Mouse (Mus musculus): ENCODE measurements at regions not wholly inside any gene's neighbourhood (a gene's known extent, or its start where the extent isn't known, plus 50 kb on each side); places are given as distances from the start of the nearest gene placed in this dataset.

- peaks cover 4% of the 10 kb centered on the region; the same call in 1 of the 2 replicates for H3K27me3 ChIP-seq (ENCODE audit: control insufficient read depth, insufficient read depth, low read length)
- WGBS: 4% methylated on average over 13 of the region's 13 CpGs
- H3K4me1 ChIP-seq (ENCODE audit: control insufficient read depth, insufficient read depth, insufficient read length): no peaks in the 10 kb centered on the region
- no peak overlapping the region for H3K27ac ChIP-seq (ENCODE audit: insufficient read depth, low read length)
- TF ChIP-seq CTCF (IDR thresholded peaks at IDR 0.05; ENCODE audit: extremely low read depth, insufficient read depth, insufficient read length, insufficient replicate concordance) (no peak), POLR2A (IDR thresholded peaks at IDR 0.05; ENCODE audit: low read depth, low read length) (no peak)
- H3K4me3 ChIP-seq (ENCODE audit: extremely low read depth, insufficient read depth, insufficient read length): no peak overlapping the region
- no peak for DNase-seq (ENCODE audit: low read depth in 1 of 2, low spot score in 2 of 2)
- H3K36me3 ChIP-seq (ENCODE audit: control insufficient read depth, insufficient read depth, low read length): no peaks in the 10 kb centered on the region
These were observed 147.6 kb upstream of the Zc3h12a start for GRCm38 (mm10) chr4:125275259-125275658.

DNA sequence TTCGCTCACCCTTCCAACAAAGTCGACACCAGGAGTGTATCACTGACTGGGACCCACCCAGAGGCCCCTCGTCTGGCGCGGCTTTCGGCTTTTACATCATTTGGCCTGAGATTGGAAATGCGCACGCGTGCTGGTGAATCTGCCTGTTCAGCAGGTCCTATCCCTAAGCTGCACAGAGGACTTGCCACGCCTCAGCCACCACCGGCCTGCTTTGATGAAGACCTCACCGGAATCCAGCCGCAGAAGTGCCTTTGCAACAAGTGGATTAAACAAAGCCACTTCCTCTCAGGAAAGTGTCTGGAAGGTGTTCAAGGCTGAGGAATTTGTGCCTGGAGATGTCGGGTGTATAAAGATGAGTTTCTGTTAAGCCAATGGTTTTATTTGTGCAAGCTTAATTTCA, 143.3 kb upstream of the Zc3h12a start:
- WGBS: 86% methylated on average over 14 of the region's 14 CpGs
- TF ChIP-seq CTCF (IDR thresholded peaks at IDR 0.05; ENCODE audit: extremely low read depth, insufficient read depth, insufficient read length, insufficient replicate concordance) (no peak), POLR2A (IDR thresholded peaks at IDR 0.05; ENCODE audit: low read depth, low read length) (no peak)
- peaks cover 2% of the 10 kb centered on the region; the same call in 1 of the 2 replicates for H3K4me1 ChIP-seq (ENCODE audit: control insufficient read depth, insufficient read depth, insufficient read length)

DNA sequence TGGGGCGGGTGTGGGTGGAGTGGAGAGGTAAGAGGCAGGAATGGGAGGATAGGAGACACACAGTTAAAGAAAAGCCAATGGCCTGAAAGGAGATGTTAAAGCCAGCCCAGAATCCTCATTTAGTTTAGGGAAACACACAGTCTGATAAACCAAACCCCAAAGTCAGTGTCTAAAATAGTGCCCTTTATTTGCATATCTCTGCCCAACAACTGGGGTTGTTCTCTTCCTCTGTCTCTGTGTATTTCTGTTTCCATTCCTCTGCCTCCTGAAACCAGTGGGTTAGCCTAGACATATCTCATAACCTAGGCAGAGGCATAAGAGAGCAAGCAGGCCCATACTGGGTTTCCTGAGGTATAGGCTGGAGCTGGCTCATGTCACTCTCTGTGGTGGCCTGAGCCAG, 138.6 kb upstream of the Zc3h12a start:
- WGBS: 54% methylated on average over 1 of the region's 1 CpGs
- H3K4me3 ChIP-seq (ENCODE audit: extremely low read depth, insufficient read depth, insufficient read length): no peak overlapping the region

More for the DNA sequence above, 143.3 kb upstream of the Zc3h12a start:
- Histone ChIP-seq H3K36me3 (ENCODE audit: control insufficient read depth, insufficient read depth, low read length) (no peaks in the 10 kb centered on the region), H3K4me3 (ENCODE audit: extremely low read depth, insufficient read depth, insufficient read length) (no peak overlapping the region), H3K27me3 (ENCODE audit: control insufficient read depth, insufficient read depth, low read length) (0 out of 2 replicates have a peak, but pooled peaks cover 1% of the 10 kb centered on the region), H3K27ac (ENCODE audit: insufficient read depth, low read length) (no peak overlapping the region)
- no peak for DNase-seq (ENCODE audit: low read depth in 1 of 2, low spot score in 2 of 2)

DNA sequence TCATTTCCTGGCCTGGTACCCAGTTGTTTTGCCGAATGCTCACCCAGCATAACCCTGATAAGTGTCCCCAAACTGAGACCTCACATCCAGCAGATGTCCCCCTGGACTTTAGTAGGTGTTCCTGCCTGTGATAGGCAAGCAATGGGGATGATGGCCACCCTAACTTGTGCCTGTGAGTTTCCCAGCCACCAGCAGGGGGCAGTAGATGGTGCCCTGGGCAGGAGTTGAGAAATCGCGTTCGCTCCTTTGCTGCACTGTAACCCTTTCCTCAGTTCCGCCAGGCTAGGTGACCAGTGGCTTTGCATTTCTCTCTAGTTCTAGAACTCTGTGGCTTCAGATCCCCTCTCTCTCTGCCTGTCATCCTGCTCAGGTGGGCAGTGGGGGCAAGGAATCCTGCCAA, 137.9 kb upstream of the Zc3h12a start:
- H3K4me1 ChIP-seq (ENCODE audit: control insufficient read depth, insufficient read depth, insufficient read length): peaks cover 4% of the 10 kb centered on the region; the same call in 1 of the 2 replicates
- peak; percentile 4 to 19 for DNase-seq (ENCODE audit: low read depth in 1 of 2, low spot score in 2 of 2)
- H3K4me3 ChIP-seq (ENCODE audit: extremely low read depth, insufficient read depth, insufficient read length): no peak overlapping the region
- TF ChIP-seq CTCF (IDR thresholded peaks at IDR 0.05; ENCODE audit: extremely low read depth, insufficient read depth, insufficient read length, insufficient replicate concordance) (peak; percentile 67; the same call in 1 of the 2 replicates), POLR2A (IDR thresholded peaks at IDR 0.05; ENCODE audit: low read depth, low read length) (no peak)
- H3K36me3 ChIP-seq (ENCODE audit: control insufficient read depth, insufficient read depth, low read length): no peaks in the 10 kb centered on the region
- no peaks in the 10 kb centered on the region for H3K27me3 ChIP-seq (ENCODE audit: control insufficient read depth, insufficient read depth, low read length)
- H3K27ac ChIP-seq (ENCODE audit: insufficient read depth, low read length): no peak overlapping the region
- WGBS: 21% methylated on average over 5 of the region's 5 CpGs

More for the DNA sequence above, 138.6 kb upstream of the Zc3h12a start:
- no peak for DNase-seq (ENCODE audit: low read depth in 1 of 2, low spot score in 2 of 2)
- TF ChIP-seq POLR2A (IDR thresholded peaks at IDR 0.05; ENCODE audit: low read depth, low read length): no peak
- no peak for TF ChIP-seq CTCF (IDR thresholded peaks at IDR 0.05; ENCODE audit: extremely low read depth, insufficient read depth, insufficient read length, insufficient replicate concordance)
- Histone ChIP-seq H3K27me3 (ENCODE audit: control insufficient read depth, insufficient read depth, low read length) (no peaks in the 10 kb centered on the region), H3K27ac (ENCODE audit: insufficient read depth, low read length) (no peak overlapping the region), H3K4me1 (ENCODE audit: control insufficient read depth, insufficient read depth, insufficient read length) (peaks cover 4% of the 10 kb centered on the region; the same call in 1 of the 2 replicates), H3K36me3 (ENCODE audit: control insufficient read depth, insufficient read depth, low read length) (no peaks in the 10 kb centered on the region)

GRCm38 (mm10) chr4:125265065-125265464, 137.4 kb upstream of the Zc3h12a start:
- H3K4me3 ChIP-seq (ENCODE audit: extremely low read depth, insufficient read depth, insufficient read length): no peak overlapping the region
- no peak for DNase-seq (ENCODE audit: low read depth in 1 of 2, low spot score in 2 of 2)

DNA sequence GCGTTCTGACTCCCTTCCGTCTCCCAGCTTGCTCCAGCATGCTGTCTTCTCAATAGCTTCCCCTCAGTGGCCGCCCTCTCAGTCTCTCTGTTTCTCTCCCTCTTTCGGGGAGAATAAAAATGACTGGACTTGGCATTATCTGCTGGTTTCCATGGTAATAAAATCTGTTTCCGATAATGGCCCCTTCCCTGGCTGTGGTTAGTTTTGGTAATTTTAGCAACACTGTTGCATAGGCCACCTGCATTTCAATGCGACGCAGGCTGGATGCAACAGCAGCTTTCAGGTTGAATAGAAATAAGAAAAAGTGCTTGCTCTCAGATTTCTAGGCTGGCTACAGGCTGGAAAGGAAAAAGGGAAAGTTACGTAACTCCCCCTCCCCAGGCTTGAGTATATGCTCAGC, 133.9 kb upstream of the Zc3h12a start:
- H3K27me3 ChIP-seq (ENCODE audit: control insufficient read depth, insufficient read depth, low read length): no peaks in the 10 kb centered on the region
- WGBS: 78% methylated on average over 8 of the region's 8 CpGs
- H3K4me3 ChIP-seq (ENCODE audit: extremely low read depth, insufficient read depth, insufficient read length): no peak overlapping the region
- TF ChIP-seq POLR2A (IDR thresholded peaks at IDR 0.05; ENCODE audit: low read depth, low read length): no peak
- no peak for TF ChIP-seq CTCF (IDR thresholded peaks at IDR 0.05; ENCODE audit: extremely low read depth, insufficient read depth, insufficient read length, insufficient replicate concordance)
- no peak overlapping the region for H3K27ac ChIP-seq (ENCODE audit: insufficient read depth, low read length)
- DNase-seq (ENCODE audit: low read depth in 1 of 2, low spot score in 2 of 2): no peak
- H3K4me1 ChIP-seq (ENCODE audit: control insufficient read depth, insufficient read depth, insufficient read length): peaks cover 4% of the 10 kb centered on the region; the same call in 1 of the 2 replicates
- H3K36me3 ChIP-seq (ENCODE audit: control insufficient read depth, insufficient read depth, low read length): no peaks in the 10 kb centered on the region

More at GRCm38 (mm10) chr4:125265065-125265464, 137.4 kb upstream of the Zc3h12a start:
- Histone ChIP-seq H3K27ac (ENCODE audit: insufficient read depth, low read length) (no peak overlapping the region), H3K36me3 (ENCODE audit: control insufficient read depth, insufficient read depth, low read length) (no peaks in the 10 kb centered on the region), H3K27me3 (ENCODE audit: control insufficient read depth, insufficient read depth, low read length) (no peaks in the 10 kb centered on the region), H3K4me1 (ENCODE audit: control insufficient read depth, insufficient read depth, insufficient read length) (peaks cover 4% of the 10 kb centered on the region; the same call in 1 of the 2 replicates)
- TF ChIP-seq CTCF (IDR thresholded peaks at IDR 0.05; ENCODE audit: extremely low read depth, insufficient read depth, insufficient read length, insufficient replicate concordance) (no peak), POLR2A (IDR thresholded peaks at IDR 0.05; ENCODE audit: low read depth, low read length) (no peak)
- WGBS: 43% methylated on average over 7 of the region's 7 CpGs

DNA sequence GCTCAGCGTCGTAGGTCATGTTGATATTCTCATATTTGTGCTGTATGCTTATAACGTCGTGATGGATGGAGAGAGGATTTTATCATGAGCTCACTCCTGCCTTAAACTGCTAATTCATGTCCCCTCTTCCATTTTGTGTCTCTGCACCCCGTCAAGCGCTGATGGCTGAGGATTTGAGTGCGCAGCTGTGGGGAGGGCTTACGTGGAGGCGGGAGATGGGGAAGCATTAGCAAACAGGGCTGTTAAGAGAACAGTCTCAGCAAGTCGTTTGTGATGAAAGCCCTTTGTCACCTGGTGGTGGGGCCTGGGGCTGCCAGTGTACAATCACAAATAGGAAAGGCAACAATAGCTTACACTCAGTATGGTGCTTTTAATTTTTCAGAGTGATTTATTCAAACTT, 131.7 kb upstream of the Zc3h12a start:
- DNase-seq (ENCODE audit: low read depth in 1 of 2, low spot score in 2 of 2): no peak
- 53% methylated on average over 10 of the region's 10 CpGs for WGBS
- TF ChIP-seq POLR2A (IDR thresholded peaks at IDR 0.05; ENCODE audit: low read depth, low read length) (no peak), CTCF (IDR thresholded peaks at IDR 0.05; ENCODE audit: extremely low read depth, insufficient read depth, insufficient read length, insufficient replicate concordance) (no peak)
- no peak overlapping the region for H3K4me3 ChIP-seq (ENCODE audit: extremely low read depth, insufficient read depth, insufficient read length)
- no peaks in the 10 kb centered on the region for H3K36me3 ChIP-seq (ENCODE audit: control insufficient read depth, insufficient read depth, low read length)
- H3K27me3 ChIP-seq (ENCODE audit: control insufficient read depth, insufficient read depth, low read length): no peaks in the 10 kb centered on the region
- H3K4me1 ChIP-seq (ENCODE audit: control insufficient read depth, insufficient read depth, insufficient read length): no peaks in the 10 kb centered on the region
- no peak overlapping the region for H3K27ac ChIP-seq (ENCODE audit: insufficient read depth, low read length)

All from spleen, adult 2 months (tissue).